Mouse (Mus musculus): ENCODE measurements at regions not wholly inside any gene's neighbourhood (a gene's known extent, or its start where the extent isn't known, plus 50 kb on each side); places are given as distances from the start of the nearest gene placed in this dataset.

GRCm38 (mm10) chr9:62590407-62591195 lies 53.8 kb upstream of the Coro2b start:
- TF ChIP-seq CTCF (IDR thresholded peaks at IDR 0.05; ENCODE audit: low read depth, low read length): no peak
- no peak for TF ChIP-seq POLR2A (IDR thresholded peaks at IDR 0.05; ENCODE audit: extremely low read depth, insufficient read depth, low read length)

Measured in liver, adult 2 months (tissue).